Mouse (Mus musculus): ENCODE results near the gene Acot7.

Gene Acot7

GRCm38 (mm10) chr4:152294188-152294929, 116.4 kb downstream of the Acot7 start:
- in situ Hi-C loops (cut with MboI, MseI), result loop anchor here (5.0 kb wide), 1 partner anchor 122 kb away; no protein-coding TSS in a partner anchor

GRCm38 (mm10) chr4:152295916-152296315, 118.0 kb downstream of the Acot7 start:
- in situ Hi-C loops (cut with MboI, MseI), result no loop called here

GRCm38 (mm10) chr4:152296371-152296770, 118.4 kb downstream of the Acot7 start:
- in situ Hi-C loops (cut with MboI, MseI), result no loop called here

GRCm38 (mm10) chr4:152296874-152297861, 119.2 kb downstream of the Acot7 start, which contains the start of gene Icmt:
Gene Icmt (plus strand): TSS chr4:152297227.
- in situ Hi-C loops (cut with MboI, MseI), result no loop called here

- in situ Hi-C loops (cut with MboI, MseI), result no loop called here
These were observed 120.9 kb downstream of the Acot7 start for GRCm38 (mm10) chr4:152298836-152299235.

DNA sequence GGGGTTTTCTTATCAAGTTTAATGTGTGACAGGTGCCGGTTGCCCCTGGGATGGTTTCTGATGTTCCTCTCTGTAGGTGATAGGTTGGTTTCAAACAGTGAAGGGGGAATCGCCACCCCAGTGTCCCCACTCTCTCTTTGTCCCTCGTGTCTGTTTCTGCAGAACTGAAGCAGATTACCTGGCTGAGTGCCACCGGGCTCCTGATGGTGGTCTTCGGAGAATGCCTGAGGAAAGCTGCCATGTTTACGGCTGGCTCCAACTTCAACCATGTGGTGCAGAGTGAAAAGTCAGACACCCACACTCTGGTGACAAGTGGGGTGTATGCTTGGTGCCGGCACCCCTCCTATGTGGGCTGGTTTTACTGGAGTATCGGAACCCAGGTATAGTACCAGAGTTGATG, 122.4 kb downstream of the Acot7 start:
- in situ Hi-C loops (cut with MboI, MseI), result no loop called here

DNA sequence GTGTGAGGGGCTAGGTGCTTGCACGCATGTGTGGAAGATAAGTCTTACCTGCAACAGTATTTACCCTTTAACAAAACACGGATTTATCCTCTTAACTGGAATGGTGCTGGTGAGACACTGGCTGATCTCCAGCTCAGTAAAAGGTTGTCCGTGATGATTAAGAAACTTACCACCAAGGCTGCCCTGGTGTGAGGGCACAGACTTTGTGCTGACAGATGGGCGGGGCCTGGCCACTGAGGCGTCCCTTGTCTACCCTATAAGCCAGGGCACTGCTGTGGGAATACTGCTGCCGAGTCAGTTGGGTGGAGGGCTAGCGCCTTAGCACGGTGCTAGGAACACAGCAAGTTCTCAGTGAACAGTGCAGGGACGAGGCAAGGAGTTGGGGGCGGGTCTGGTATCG, 124.1 kb downstream of the Acot7 start:
- in situ Hi-C loops (cut with MboI, MseI), result no loop called here

GRCm38 (mm10) chr4:152303172-152303571, 125.2 kb downstream of the Acot7 start:
- in situ Hi-C loops (cut with MboI, MseI), result no loop called here

- in situ Hi-C loops (cut with MboI, MseI), result no loop called here
These were observed 126.8 kb downstream of the Acot7 start for GRCm38 (mm10) chr4:152304685-152305084.

DNA sequence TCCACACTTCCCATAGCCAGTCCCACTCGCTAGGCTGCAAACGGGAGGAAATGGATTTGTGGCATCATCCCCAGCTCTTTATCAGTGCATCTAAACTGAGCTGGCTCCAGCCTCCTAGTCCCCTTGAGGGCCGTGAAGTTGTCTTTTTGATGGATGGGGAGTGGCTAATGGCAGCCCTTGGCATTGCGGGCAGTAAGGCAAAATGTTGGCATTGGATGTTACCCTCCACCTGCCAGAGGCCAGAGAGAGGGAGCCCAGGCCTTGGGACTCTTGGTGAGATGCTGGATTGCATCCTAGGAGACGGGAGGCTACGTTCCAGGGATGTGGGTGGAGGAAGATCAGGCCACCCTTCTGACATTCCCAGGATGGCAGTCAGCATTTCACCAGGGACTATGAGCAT, 128.1 kb downstream of the Acot7 start:
- in situ Hi-C loops (cut with MboI, MseI), result no loop called here

DNA sequence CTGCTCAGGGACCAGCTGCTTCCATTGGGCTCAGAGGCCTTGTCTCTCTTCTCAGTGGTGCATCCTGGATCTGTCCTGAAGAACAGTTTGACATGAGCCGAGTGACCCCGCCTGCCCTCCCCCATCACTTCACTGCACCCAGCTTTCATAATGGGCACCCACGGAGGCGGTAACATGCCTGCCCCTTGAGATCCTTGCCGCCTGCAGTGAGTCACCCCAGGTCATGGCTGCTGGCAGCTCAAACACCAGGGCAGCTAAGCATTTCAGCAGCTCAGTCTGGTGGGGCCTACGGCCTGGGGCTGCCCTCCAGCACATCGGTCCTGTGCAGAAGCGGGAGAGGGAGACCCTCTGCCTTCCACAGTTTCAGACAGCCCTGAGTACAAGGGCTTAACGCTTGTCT, 129.6 kb downstream of the Acot7 start:
- in situ Hi-C loops (cut with MboI, MseI), result no loop called here

GRCm38 (mm10) chr4:152312186-152312585, 134.3 kb downstream of the Acot7 start:
- in situ Hi-C loops (cut with MboI, MseI), result no loop called here

DNA sequence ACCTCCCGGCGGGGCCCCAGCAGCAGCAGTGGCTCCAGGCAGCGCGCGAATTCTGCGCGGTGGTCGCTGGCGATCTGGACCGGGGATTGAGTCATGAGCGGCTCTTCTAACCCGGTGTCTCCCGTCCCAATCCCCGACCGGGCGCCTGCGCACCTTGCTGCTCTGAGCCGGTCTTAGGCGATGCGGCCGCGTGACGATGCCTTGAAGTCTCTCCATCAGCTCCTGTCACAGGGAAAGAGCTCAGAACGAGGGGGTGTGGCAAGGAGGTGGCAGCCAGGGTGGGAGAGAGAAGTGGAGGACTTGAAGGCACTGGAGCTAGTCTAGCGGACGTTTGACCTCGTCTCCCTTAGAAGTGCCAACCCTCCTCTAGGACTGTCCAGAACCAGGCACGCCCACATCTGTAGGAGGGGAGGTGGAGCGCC, 135.3 kb downstream of the Acot7 start:
- in situ Hi-C loops (cut with MboI, MseI), result no loop called here

- in situ Hi-C loops (cut with MboI, MseI), result no loop called here
These were observed 136.0 kb downstream of the Acot7 start for GRCm38 (mm10) chr4:152313934-152314333.

- in situ Hi-C loops (cut with MboI, MseI), result no loop called here
These were observed 137.7 kb downstream of the Acot7 start for GRCm38 (mm10) chr4:152315498-152316213.

DNA sequence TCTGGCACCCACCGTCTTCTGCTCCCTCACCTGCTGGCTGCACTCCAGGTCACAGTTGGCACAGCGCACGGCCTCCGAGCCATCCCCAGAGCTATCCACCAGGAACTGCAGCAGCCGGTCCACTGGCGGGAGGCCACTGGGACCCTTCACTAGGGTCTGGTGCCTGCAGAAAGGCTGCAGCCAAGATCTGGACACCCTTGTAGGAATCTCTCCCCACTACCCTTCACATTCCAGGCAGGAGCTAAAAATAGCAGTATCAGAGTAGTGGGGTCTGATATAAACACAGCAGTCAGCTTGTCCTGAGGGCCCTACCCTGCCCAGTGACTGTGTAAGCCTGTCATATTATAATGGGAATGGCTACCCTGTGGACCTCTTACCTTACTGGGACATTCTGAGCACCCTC, 139.7 kb downstream of the Acot7 start:
- in situ Hi-C loops (cut with MboI, MseI), result no loop called here

GRCm38 (mm10) chr4:152318517-152319234, 140.7 kb downstream of the Acot7 start, which contains the start of gene Rnf207:
Gene Rnf207 (minus strand): TSS chr4:152318993.
- in situ Hi-C loops (cut with MboI, MseI), result no loop called here

All from T-helper 1 cell (primary cell).